Mouse (Mus musculus) G1E (cell line): ENCODE measurements around the gene Pik3r1.

Source experiments
- CTCF ChIP-seq: IDR thresholded peaks from 2 replicates; pipeline ENCODE4 v1.5.1; 2012; ENCODE audit warnings: low read depth, low read length, inconsistent platforms, mixed read lengths
- GATA1 ChIP-seq: IDR thresholded peaks from 2 replicates; pipeline ENCODE4 v1.6.1; 2012; ENCODE audit warnings: borderline replicate concordance, low read length, inconsistent platforms, mixed read lengths
- GATA2 ChIP-seq: IDR thresholded peaks from 2 replicates; pipeline ENCODE4 v1.6.1; 2012; ENCODE audit warnings: low read depth, low read length, inconsistent platforms, borderline replicate concordance
- POLR2AphosphoS5 ChIP-seq: IDR thresholded peaks from 2 replicates; pipeline ENCODE4 v1.6.1; 2012; ENCODE audit warnings: low read depth, low read length, inconsistent platforms; ENCODE audit not compliant: insufficient replicate concordance
- TAL1 ChIP-seq: conservative IDR thresholded peaks from 2 replicates; pipeline ENCODE4 v1.6.1; 2012; ENCODE audit warnings: low read depth, low read length, inconsistent platforms, mixed read lengths

DNA sequence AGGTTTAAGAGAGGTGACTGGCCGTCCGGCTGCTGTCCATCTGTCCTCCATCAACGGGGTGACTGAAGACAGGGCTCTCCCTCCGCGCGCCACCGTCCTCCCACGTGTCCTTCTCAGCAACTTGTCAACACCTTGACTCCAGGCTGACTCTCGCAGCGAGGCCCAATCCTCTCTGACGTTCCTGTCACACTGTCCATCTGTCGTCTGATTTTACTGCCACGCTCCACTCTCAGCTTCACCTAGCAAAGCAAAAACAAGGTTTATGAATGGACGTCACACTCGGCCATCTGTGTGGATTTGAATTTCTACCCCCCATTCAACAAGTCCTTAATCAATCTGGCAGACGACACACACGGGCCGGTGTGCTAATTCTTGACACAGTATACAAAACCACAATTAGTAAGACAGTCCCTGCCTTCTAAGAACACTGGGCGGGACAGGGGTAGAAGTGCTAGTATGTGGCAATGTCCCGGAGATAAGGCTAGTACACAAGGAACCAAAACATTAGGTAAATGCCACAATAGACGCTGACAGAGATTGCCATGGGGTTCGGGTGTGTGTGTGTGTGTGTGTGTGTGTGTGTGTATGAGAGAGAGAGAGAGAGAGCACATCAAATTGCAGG, 10.1 kb downstream of the Pik3r1 start:
- TF ChIP-seq CTCF = no peak
- no peak for TF ChIP-seq GATA1
- no peak for TF ChIP-seq GATA2
- TF ChIP-seq TAL1 = no peak
- TF ChIP-seq POLR2AphosphoS5 = no peak
